Mouse (Mus musculus): ENCODE results near the gene Btf3l4. TPM values are rescaled to one million over a fixed set of nuclear protein-coding genes. Genes with fewer than 3 reads are reported as not detected.

Gene Btf3l4
- polyA plus RNA-seq, 1 experiment, result 155 TPM

DNA sequence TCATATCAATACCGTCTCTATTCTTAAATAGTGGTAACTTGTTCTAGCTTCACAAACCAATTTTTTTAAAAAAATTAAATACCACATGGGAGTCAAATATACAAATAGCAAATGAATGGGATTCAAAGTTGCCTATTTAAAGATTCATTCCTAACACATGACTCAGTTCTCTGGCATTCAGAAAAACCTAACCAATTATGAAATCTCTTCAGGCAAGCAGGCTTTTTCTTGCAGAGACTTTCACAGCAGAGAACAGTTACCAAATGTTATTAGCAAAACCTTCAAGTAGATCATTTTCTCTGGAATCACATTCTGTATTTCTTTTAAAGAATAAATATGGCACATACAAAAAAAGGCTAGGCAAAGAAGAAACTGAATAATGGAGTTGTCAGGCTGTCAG, 2.7 kb downstream of the Btf3l4 start:
- Histone ChIP-seq H3K4me3 (ENCODE audit: low read depth, low read length) (no peak overlapping the region), H3K27me3 (ENCODE audit: control insufficient read depth, insufficient read depth, low read length, poor library complexity, severe bottlenecking) (no peaks in the 10 kb centered on the region), H3K9me3 (replicated peaks; ENCODE audit: control insufficient read depth, insufficient read depth, low read length, poor library complexity, severe bottlenecking) (no peaks in the 10 kb centered on the region), H3K36me3 (ENCODE audit: control insufficient read depth, insufficient read depth, low read length, poor library complexity, severe bottlenecking) (peaks cover 25% of the 10 kb centered on the region), H3K27ac (ENCODE audit: insufficient read depth, low read length) (no peak overlapping the region), H3K4me1 (ENCODE audit: control insufficient read depth, insufficient read depth, low read length) (no peaks in the 10 kb centered on the region), H3K9ac (ENCODE audit: low read depth, poor library complexity, severe bottlenecking) (no peak overlapping the region)
- TF ChIP-seq CTCF (IDR thresholded peaks at IDR 0.05; ENCODE audit: low read depth, low read length) (no peak), EP300 (IDR thresholded peaks at IDR 0.05; ENCODE audit: insufficient read depth, low read depth, low read length) (no peak), POLR2A (IDR thresholded peaks at IDR 0.05; ENCODE audit: insufficient read depth, low read length) (no peak)

DNA sequence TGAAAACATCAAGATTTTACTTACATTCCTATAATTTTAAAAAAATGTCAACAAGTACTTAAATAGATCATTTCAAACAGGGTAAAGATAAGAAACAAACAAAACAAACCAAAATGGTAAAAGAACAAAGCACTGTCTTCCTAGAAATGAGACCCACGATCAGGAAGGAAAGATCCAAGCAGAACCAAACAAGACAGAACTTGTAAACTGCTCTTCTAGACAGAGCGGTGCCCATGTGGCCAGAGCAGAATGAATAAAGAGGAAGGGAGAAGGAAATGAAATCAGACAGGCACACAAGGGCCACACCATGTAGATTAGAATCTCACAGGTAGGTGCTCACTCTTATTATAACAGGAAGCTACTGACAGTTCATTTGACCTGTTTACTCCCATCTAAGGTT, 6.8 kb downstream of the Btf3l4 start:
- Histone ChIP-seq H3K9me3 (replicated peaks; ENCODE audit: control insufficient read depth, insufficient read depth, low read length, poor library complexity, severe bottlenecking) (no peaks in the 10 kb centered on the region), H3K27ac (ENCODE audit: insufficient read depth, low read length) (no peak overlapping the region), H3K9ac (ENCODE audit: low read depth, poor library complexity, severe bottlenecking) (no peak overlapping the region), H3K4me1 (ENCODE audit: control insufficient read depth, insufficient read depth, low read length) (no peaks in the 10 kb centered on the region), H3K4me3 (ENCODE audit: low read depth, low read length) (no peak overlapping the region), H3K36me3 (ENCODE audit: control insufficient read depth, insufficient read depth, low read length, poor library complexity, severe bottlenecking) (peaks cover 49% of the 10 kb centered on the region), H3K27me3 (ENCODE audit: control insufficient read depth, insufficient read depth, low read length, poor library complexity, severe bottlenecking) (no peaks in the 10 kb centered on the region)
- TF ChIP-seq POLR2A (IDR thresholded peaks at IDR 0.05; ENCODE audit: insufficient read depth, low read length), result no peak
- TF ChIP-seq EP300 (IDR thresholded peaks at IDR 0.05; ENCODE audit: insufficient read depth, low read depth, low read length), result no peak
- no peak for TF ChIP-seq CTCF (IDR thresholded peaks at IDR 0.05; ENCODE audit: low read depth, low read length)

- TF ChIP-seq CTCF (IDR thresholded peaks at IDR 0.05; ENCODE audit: low read depth, low read length) (no peak), EP300 (IDR thresholded peaks at IDR 0.05; ENCODE audit: insufficient read depth, low read depth, low read length) (no peak), POLR2A (IDR thresholded peaks at IDR 0.05; ENCODE audit: insufficient read depth, low read length) (no peak)
- H3K9me3 ChIP-seq (replicated peaks; ENCODE audit: control insufficient read depth, insufficient read depth, low read length, poor library complexity, severe bottlenecking), result no peaks in the 10 kb centered on the region
- no peaks in the 10 kb centered on the region for H3K27me3 ChIP-seq (ENCODE audit: control insufficient read depth, insufficient read depth, low read length, poor library complexity, severe bottlenecking)
- no peak overlapping the region for H3K4me3 ChIP-seq (ENCODE audit: low read depth, low read length)
- H3K4me1 ChIP-seq (ENCODE audit: control insufficient read depth, insufficient read depth, low read length), result no peaks in the 10 kb centered on the region
- H3K27ac ChIP-seq (ENCODE audit: insufficient read depth, low read length), result no peak overlapping the region
- no peak overlapping the region for H3K9ac ChIP-seq (ENCODE audit: low read depth, poor library complexity, severe bottlenecking)
- H3K36me3 ChIP-seq (ENCODE audit: control insufficient read depth, insufficient read depth, low read length, poor library complexity, severe bottlenecking), result peaks cover 50% of the 10 kb centered on the region
These were observed 7.3 kb downstream of the Btf3l4 start for GRCm38 (mm10) chr4:108826096-108826495.

DNA sequence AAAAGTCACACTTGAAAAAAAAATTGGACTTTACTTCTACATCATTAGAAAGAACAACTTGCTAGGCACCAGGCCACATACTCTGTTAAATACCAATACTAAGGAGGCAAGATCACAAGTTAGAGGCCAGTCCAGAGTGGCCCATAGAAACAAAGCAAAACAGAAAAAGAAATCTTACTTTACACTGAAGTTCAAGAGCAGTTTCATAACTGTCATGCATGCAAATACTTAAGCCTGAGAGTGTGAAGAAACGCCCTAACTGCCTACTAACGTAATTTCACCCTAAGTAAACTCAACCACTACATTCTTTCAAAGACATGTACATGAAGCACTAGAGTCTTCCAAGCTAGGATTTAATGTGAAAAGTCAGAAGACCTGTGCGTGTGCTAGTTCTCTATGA, 7.7 kb downstream of the Btf3l4 start:
- no peaks in the 10 kb centered on the region for H3K9me3 ChIP-seq (replicated peaks; ENCODE audit: control insufficient read depth, insufficient read depth, low read length, poor library complexity, severe bottlenecking)
- H3K4me3 ChIP-seq (ENCODE audit: low read depth, low read length), result no peak overlapping the region
- no peak overlapping the region for H3K27ac ChIP-seq (ENCODE audit: insufficient read depth, low read length)
- H3K36me3 ChIP-seq (ENCODE audit: control insufficient read depth, insufficient read depth, low read length, poor library complexity, severe bottlenecking), result peaks cover 53% of the 10 kb centered on the region
- no peak overlapping the region for H3K9ac ChIP-seq (ENCODE audit: low read depth, poor library complexity, severe bottlenecking)
- H3K27me3 ChIP-seq (ENCODE audit: control insufficient read depth, insufficient read depth, low read length, poor library complexity, severe bottlenecking), result no peaks in the 10 kb centered on the region
- TF ChIP-seq EP300 (IDR thresholded peaks at IDR 0.05; ENCODE audit: insufficient read depth, low read depth, low read length), result no peak
- TF ChIP-seq POLR2A (IDR thresholded peaks at IDR 0.05; ENCODE audit: insufficient read depth, low read length), result no peak
- TF ChIP-seq CTCF (IDR thresholded peaks at IDR 0.05; ENCODE audit: low read depth, low read length), result no peak
- H3K4me1 ChIP-seq (ENCODE audit: control insufficient read depth, insufficient read depth, low read length), result no peaks in the 10 kb centered on the region

- Histone ChIP-seq H3K4me1 (ENCODE audit: control insufficient read depth, insufficient read depth, low read length) (no peaks in the 10 kb centered on the region), H3K4me3 (ENCODE audit: low read depth, low read length) (no peak overlapping the region), H3K36me3 (ENCODE audit: control insufficient read depth, insufficient read depth, low read length, poor library complexity, severe bottlenecking) (no peaks in the 10 kb centered on the region), H3K27ac (ENCODE audit: insufficient read depth, low read length) (no peak overlapping the region), H3K27me3 (ENCODE audit: control insufficient read depth, insufficient read depth, low read length, poor library complexity, severe bottlenecking) (no peaks in the 10 kb centered on the region), H3K9ac (ENCODE audit: low read depth, poor library complexity, severe bottlenecking) (no peak overlapping the region), H3K9me3 (replicated peaks; ENCODE audit: control insufficient read depth, insufficient read depth, low read length, poor library complexity, severe bottlenecking) (no peaks in the 10 kb centered on the region)
- no peak for TF ChIP-seq POLR2A (IDR thresholded peaks at IDR 0.05; ENCODE audit: insufficient read depth, low read length)
- TF ChIP-seq EP300 (IDR thresholded peaks at IDR 0.05; ENCODE audit: insufficient read depth, low read depth, low read length), result no peak
- TF ChIP-seq CTCF (IDR thresholded peaks at IDR 0.05; ENCODE audit: low read depth, low read length), result no peak
These were observed 21.9 kb downstream of the Btf3l4 start for GRCm38 (mm10) chr4:108811550-108811949.

- Histone ChIP-seq H3K9ac (ENCODE audit: low read depth, poor library complexity, severe bottlenecking) (no peak overlapping the region), H3K36me3 (ENCODE audit: control insufficient read depth, insufficient read depth, low read length, poor library complexity, severe bottlenecking) (no peaks in the 10 kb centered on the region), H3K4me3 (ENCODE audit: low read depth, low read length) (no peak overlapping the region), H3K4me1 (ENCODE audit: control insufficient read depth, insufficient read depth, low read length) (no peaks in the 10 kb centered on the region), H3K9me3 (replicated peaks; ENCODE audit: control insufficient read depth, insufficient read depth, low read length, poor library complexity, severe bottlenecking) (no peaks in the 10 kb centered on the region), H3K27ac (ENCODE audit: insufficient read depth, low read length) (no peak overlapping the region), H3K27me3 (ENCODE audit: control insufficient read depth, insufficient read depth, low read length, poor library complexity, severe bottlenecking) (no peaks in the 10 kb centered on the region)
- TF ChIP-seq EP300 (IDR thresholded peaks at IDR 0.05; ENCODE audit: insufficient read depth, low read depth, low read length) (no peak), CTCF (IDR thresholded peaks at IDR 0.05; ENCODE audit: low read depth, low read length) (no peak), POLR2A (IDR thresholded peaks at IDR 0.05; ENCODE audit: insufficient read depth, low read length) (no peak)
These were observed 22.3 kb downstream of the Btf3l4 start for GRCm38 (mm10) chr4:108811142-108811541.
